Mouse (Mus musculus) layer of hippocampus, postnatal 14 days (tissue): ENCODE results near the gene 1110059E24Rik. TPM values are rescaled to one million over a fixed set of nuclear protein-coding genes. Genes with fewer than 3 reads are reported as not detected.

Source experiments
- DNase-seq, 2 experiments: peaks; one replicate each; pipeline ENCODE4 v3.0.0; 2021 to 2022; ENCODE audit warnings: low spot score in 2 of 2, mixed read lengths in 1 of 2
- total RNA-seq, 2 experiments: library from RNA; stranded (reverse); gene quantifications; 2 replicates each; pipeline ENCODE4 v1.2.3; 2021

The 1110059E24Rik gene
- total RNA-seq, 2 experiments from 2014 or later, result 24.2 to 25.5 TPM

- no peak for DNase-seq
Observed at GRCm38 (mm10) chr19:21579896-21580295, 72.9 kb downstream of the 1110059E24Rik start.

- no peak for DNase-seq
Observed at GRCm38 (mm10) chr19:21577443-21577842, 75.3 kb downstream of the 1110059E24Rik start.

GRCm38 (mm10) chr19:21571986-21572385, 80.8 kb downstream of the 1110059E24Rik start:
- DNase-seq, result no peak

GRCm38 (mm10) chr19:21571223-21571980, 81.4 kb downstream of the 1110059E24Rik start:
- DNase-seq, result peak; percentile 79 to 87

GRCm38 (mm10) chr19:21570778-21571177, 82.0 kb downstream of the 1110059E24Rik start:
- peak in 1 of 2 experiments; percentile 21 for DNase-seq

GRCm38 (mm10) chr19:21568528-21569185, 84.1 kb downstream of the 1110059E24Rik start:
- no peak for DNase-seq

- DNase-seq, result no peak
Observed at GRCm38 (mm10) chr19:21567933-21568332, 84.8 kb downstream of the 1110059E24Rik start.

GRCm38 (mm10) chr19:21566484-21566883, 86.3 kb downstream of the 1110059E24Rik start:
- DNase-seq, result no peak

- no peak for DNase-seq
Observed at GRCm38 (mm10) chr19:21564461-21564797, 88.3 kb downstream of the 1110059E24Rik start.

GRCm38 (mm10) chr19:21563789-21564460, 88.9 kb downstream of the 1110059E24Rik start:
- DNase-seq, result peak; percentile 83 to 90

GRCm38 (mm10) chr19:21562996-21563395, 89.8 kb downstream of the 1110059E24Rik start:
- no peak for DNase-seq

GRCm38 (mm10) chr19:21552801-21553200, 100.0 kb downstream of the 1110059E24Rik start:
- no peak for DNase-seq

GRCm38 (mm10) chr19:21551921-21552536, 100.7 kb downstream of the 1110059E24Rik start:
- no peak for DNase-seq

- no peak for DNase-seq
Observed at GRCm38 (mm10) chr19:21549713-21550112, 103.1 kb downstream of the 1110059E24Rik start.

- DNase-seq, result no peak
Observed at GRCm38 (mm10) chr19:21548947-21549346, 103.8 kb downstream of the 1110059E24Rik start.

- no peak for DNase-seq
Observed at GRCm38 (mm10) chr19:21537125-21537524, 115.7 kb downstream of the 1110059E24Rik start.

Other genes starting within 250 kb of the 1110059E24Rik start
- 100 to 1,000 TPM; 137 to 150 TPM for gene Gda, start 179.5 kb downstream of the 1110059E24Rik start, total RNA-seq
- 10 to 100 TPM; 63.0 to 63.3 TPM for gene Abhd17b, start 209 bp upstream of the 1110059E24Rik start, total RNA-seq
- gene Cemip2, start 125.4 kb upstream of the 1110059E24Rik start, total RNA-seq, result 10 to 100 TPM; 23.2 to 23.9 TPM